Mouse (Mus musculus): ENCODE data around the gene Cox15. TPM values are rescaled to one million over a fixed set of nuclear protein-coding genes. Genes with fewer than 3 reads are reported as not detected.
A peak's percentile ranks its signal among the peaks of the same experiment; 100 is the strongest.

The Cox15 gene
- polyA plus RNA-seq, 1 experiment from 2014 or later, result 14.3 TPM

DNA sequence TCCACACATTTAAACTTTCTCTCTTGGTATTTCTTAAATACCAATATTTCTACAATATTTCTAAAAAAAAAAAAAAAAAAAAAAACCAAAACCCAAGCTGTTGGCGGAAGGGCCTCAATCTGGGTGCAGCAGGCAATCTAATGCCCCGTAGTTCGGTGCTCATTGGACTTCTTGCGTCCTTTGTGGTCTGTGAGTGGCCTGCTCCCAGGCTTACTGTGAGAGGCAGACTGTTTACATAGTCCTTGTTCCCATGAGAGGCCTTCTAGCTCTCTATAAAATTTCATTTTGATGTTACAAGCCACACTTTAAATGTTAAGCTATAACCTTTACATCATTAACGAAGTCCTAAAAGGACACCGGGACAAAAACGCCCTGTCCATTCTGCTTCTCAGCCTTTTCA is 44.6 kb downstream of the Cox15 start:
- WGBS (ENCODE audit: missing documents), result 96% methylated on average over 7 of the region's 7 CpGs
- Histone ChIP-seq H3K27ac (no peak overlapping the region), H3K36me3 (ENCODE audit: inconsistent target) (peaks cover 30% of the 10 kb centered on the region), H3K79me2 (ENCODE audit: inconsistent target) (no peaks in the 10 kb centered on the region), H3K4me3 (ENCODE audit: inconsistent target) (no peak overlapping the region)

DNA sequence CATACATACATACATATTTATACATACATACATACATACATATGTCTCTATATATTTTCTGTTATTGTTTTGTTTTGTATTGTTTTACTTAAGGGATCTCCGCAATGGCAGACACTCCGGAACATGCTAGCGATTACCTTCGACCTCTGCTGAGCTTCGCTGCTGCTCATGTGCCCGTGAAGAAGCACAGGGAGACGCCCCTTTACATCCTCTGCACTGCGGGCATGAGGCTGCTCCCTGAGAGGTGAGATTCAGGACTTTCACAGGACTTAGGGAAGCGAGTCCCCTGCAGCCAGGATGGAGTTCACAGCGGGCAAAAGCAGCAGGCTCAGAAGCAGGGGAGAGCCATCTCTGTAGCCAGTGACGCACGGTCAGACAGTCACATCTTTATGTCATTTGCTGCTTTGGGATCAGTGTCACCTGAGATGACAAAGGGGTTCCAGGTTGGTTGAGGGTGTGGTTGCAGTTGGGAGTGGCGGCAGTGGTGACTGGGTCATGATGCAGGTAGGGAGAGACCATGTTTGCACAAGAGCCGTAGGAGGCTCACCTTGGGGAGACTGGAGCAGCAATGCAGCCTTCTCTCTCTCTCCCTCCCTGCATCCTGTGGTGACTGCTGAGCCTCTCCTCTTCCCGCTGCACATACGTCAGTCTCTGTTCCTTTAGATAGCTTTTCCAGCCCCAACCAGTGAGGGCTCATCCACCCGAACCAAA is 47.9 kb downstream of the Cox15 start:
- peaks cover 41% of the 10 kb centered on the region for H3K36me3 ChIP-seq (ENCODE audit: inconsistent target)
- no peak overlapping the region for H3K27ac ChIP-seq
- H3K4me3 ChIP-seq (ENCODE audit: inconsistent target), result no peak overlapping the region
- H3K79me2 ChIP-seq (ENCODE audit: inconsistent target), result no peaks in the 10 kb centered on the region; the same call in 1 of the 2 replicates
- WGBS (ENCODE audit: missing documents), result 94% methylated on average over 17 of the region's 17 CpGs

DNA sequence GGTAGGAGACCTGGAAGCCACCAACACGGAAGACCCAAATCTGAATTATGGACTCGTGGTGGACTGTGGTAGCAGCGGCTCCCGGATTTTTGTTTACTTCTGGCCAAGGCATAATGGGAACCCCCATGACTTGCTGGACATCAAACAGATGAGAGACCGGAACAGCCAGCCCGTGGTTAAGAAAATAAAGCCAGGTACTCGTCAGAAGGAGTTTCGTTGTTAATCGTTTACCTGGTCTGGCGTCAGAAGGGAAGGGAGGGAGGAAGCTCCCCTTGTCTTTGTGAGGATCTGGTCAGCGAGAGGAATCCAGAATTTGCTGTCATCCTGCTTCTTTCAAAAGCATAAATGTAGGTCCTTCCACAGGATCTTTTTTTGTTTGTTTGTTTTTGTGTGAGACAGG is 48.6 kb downstream of the Cox15 start:
- WGBS (ENCODE audit: missing documents), result 95% methylated on average over 11 of the region's 11 CpGs
- H3K36me3 ChIP-seq (ENCODE audit: inconsistent target), result peaks cover 45% of the 10 kb centered on the region
- no peak overlapping the region for H3K4me3 ChIP-seq (ENCODE audit: inconsistent target)
- no peak overlapping the region for H3K27ac ChIP-seq
- H3K79me2 ChIP-seq (ENCODE audit: inconsistent target), result no peaks in the 10 kb centered on the region; the same call in 1 of the 2 replicates

DNA sequence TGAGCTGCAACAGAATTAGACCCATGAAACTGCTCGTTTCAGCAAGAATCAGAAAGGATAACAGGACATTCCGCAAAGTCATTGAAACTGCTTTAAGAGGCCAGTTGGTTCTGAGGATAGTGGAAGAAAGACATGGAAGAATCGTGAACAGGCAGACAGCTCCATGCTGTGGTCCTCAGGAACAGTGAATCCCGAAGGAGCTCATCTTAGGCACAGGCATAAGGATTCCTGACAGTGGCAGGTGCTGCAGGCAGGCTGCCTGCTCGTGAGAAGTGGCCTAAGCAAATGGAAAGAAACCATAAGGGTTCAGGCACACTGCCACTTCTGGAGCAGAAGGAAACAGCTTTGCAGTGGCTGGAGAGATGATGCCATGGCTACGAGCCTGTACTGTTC is 53.0 kb downstream of the Cox15 start:
- H3K4me3 ChIP-seq (ENCODE audit: inconsistent target), result no peak overlapping the region
- 91% methylated on average over 6 of the region's 6 CpGs for WGBS (ENCODE audit: missing documents)
- H3K79me2 ChIP-seq (ENCODE audit: inconsistent target), result peaks cover 12% of the 10 kb centered on the region; the same call in 1 of the 2 replicates
- no peak overlapping the region for H3K27ac ChIP-seq
- H3K36me3 ChIP-seq (ENCODE audit: inconsistent target), result peaks cover 23% of the 10 kb centered on the region

DNA sequence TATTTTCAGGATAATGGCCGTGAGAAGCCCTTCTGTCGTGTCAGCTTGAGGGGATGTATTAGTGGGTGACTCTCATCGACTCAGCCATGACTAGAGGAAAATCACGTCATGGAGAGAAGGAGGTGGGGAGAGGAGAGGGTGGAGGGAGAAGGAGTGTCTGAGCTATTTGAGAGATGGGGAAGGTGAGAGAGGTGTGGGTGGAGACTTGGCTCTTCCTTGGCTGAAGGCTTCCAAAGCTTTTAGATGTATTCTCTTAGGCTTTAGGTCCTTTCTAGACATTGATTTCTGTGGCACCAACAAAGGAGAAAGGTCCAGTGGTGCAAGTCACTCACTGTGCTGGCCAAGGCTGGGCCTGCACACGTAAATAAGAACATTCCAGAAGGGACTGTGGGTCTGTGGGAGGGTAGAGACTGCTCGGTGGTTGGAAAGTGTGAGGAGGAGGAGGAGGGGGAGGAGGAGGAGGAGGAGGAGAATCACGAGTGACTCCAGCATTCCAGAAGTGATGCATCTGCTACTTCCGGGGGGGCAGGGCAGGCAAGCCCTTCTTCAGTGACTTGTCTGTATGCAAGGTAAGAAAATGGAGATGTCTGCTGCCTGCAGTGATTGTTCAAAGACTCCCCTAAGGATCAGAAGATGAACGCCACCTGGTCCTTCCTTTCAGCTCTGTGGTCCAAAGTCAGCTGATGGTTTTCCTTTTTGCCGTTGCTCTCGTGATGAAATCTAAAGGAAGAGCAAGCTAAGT is 53.6 kb downstream of the Cox15 start:
- WGBS (ENCODE audit: missing documents), result 90% methylated on average over 10 of the region's 11 CpGs

DNA sequence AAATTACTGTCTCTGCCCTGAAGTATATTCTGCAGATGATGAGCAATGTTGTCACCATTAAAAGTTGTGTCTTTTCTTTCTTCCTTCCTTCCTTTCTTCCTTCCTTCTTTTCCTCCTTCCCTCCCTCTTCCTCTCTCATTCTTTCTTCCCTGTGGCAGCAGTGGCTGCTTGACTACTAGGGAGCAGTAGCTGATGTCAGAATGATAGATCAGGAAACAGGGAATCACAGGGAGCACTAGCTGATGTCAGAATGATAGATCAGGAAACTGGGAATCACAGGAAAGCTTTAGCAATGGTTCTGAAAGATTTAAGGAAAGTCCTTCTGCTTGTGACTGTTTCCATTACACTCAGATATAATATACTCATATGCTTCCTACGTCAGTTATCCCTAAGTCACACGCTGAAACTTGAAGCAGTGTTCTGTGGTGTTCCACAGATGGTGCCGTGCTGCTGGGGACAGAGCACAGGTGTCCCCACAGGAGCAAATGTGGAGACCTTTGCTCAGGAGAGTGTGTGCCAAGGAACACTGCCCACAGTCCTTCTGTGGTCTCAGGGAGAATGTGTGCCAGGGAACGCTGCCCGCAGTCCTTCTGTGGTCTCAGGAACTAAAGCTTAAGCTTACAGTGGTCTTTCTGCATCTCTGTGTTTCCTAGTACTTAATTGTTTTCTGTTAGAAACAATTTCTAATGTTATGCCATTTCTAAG is 55.0 kb downstream of the Cox15 start:
- H3K27ac ChIP-seq, result no peak overlapping the region
- H3K36me3 ChIP-seq (ENCODE audit: inconsistent target), result peaks cover 15% of the 10 kb centered on the region
- H3K79me2 ChIP-seq (ENCODE audit: inconsistent target), result peaks cover 31% of the 10 kb centered on the region
- WGBS (ENCODE audit: missing documents), result 97% methylated on average over 5 of the region's 5 CpGs
- no peak overlapping the region for H3K4me3 ChIP-seq (ENCODE audit: inconsistent target)

More for the DNA sequence above, 53.6 kb downstream of the Cox15 start:
- peaks cover 18% of the 10 kb centered on the region for H3K36me3 ChIP-seq (ENCODE audit: inconsistent target)
- H3K79me2 ChIP-seq (ENCODE audit: inconsistent target), result peaks cover 18% of the 10 kb centered on the region
- no peak overlapping the region for H3K4me3 ChIP-seq (ENCODE audit: inconsistent target)
- H3K27ac ChIP-seq, result no peak overlapping the region

DNA sequence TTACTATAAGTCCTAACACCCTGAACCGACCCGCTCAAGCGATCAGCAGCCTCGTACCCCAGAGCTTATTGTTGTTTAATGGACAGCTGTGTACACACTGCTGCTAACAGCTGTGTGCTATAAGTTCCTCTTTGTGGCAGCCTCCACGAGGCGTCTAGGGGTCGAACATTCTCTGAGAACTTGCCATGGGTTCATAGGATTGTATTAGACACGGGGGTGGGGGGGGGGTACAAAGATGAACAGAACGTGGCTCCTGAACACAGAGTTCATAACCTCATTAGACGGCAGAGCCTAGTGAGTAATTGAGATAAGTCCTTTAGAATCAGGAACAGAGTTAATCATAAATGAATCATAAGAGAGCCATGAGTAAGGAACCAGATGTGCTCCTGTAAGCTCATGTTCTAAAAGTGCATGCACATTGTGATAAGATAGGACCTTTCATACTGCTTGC is 57.3 kb downstream of the Cox15 start:
- H3K4me3 ChIP-seq (ENCODE audit: inconsistent target), result no peak overlapping the region
- peaks cover 7% of the 10 kb centered on the region; the same call in 1 of the 2 replicates for H3K36me3 ChIP-seq (ENCODE audit: inconsistent target)
- H3K79me2 ChIP-seq (ENCODE audit: inconsistent target), result peaks cover 53% of the 10 kb centered on the region
- no peak overlapping the region for H3K27ac ChIP-seq
- 49% methylated on average over 10 of the region's 10 CpGs for WGBS (ENCODE audit: missing documents)

DNA sequence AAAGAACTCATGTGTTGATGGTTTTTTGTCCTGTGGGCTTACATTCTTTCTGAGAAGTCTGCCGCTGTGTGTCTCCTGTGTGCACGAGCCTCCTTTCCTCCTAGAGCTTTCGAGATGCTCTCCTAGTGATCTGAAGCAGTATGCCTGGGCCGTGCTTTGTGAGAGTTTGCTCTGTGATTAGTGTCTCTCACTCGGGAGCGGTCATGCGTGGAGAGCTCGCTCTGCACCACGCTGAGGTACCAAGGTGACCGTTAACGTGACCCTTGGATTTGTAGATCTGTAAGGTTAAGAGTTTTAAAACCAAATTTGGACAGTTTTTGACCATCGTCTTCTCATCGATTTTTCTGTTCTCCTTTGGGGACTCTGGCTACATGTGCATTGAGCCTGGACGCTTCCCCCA is 60.0 kb downstream of the Cox15 start:
- Histone ChIP-seq H3K36me3 (ENCODE audit: inconsistent target) (no peaks in the 10 kb centered on the region), H3K4me3 (ENCODE audit: inconsistent target) (no peak overlapping the region), H3K27ac (no peak overlapping the region), H3K79me2 (ENCODE audit: inconsistent target) (peaks cover 61% of the 10 kb centered on the region)
- WGBS (ENCODE audit: missing documents), result 98% methylated on average over 14 of the region's 14 CpGs

DNA sequence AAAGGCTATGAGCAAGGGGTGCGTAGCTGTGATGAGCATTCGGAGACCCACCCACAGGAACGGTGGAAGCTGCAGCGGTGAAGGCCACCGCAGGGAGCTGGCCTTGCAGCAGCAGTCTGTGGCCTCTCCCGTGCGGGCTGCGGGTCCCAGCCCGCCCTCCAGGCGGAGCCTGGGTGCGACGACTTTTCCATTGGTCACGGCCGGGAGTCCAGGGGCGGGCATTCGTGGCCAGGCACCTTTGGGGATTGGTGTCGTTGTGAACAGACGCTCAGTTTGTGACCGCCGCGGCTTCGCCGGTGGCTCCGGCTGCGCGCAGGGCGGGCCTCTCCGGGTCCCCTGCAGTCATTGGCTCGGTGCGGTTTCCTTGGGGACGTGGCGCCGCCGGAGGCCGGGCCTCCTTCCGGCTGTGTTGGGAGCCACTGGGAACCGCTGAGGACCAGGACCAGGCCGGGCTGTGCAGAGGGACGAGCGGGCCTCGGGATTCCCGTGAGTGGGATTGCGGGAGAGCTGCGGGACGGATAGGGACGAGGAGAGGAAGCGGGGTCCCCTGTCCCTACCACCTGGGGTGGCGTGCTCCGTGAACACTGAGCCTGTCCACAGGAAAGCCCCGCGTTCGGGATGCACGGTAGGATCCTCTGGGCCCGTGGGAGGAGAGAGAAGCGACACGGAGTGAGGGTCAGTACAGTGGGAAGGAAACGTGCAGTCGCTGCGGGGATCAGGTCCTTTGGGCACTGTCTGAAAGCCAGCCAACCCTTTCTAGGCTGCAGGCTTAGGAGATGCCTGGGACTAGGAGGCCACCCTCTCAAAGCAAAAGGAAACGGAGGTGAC is 63.2 kb downstream of the Cox15 start, which contains the start of gene Entpd7:
Gene Entpd7 (plus strand): TSS at position 254 of the 828 bp plus-strand sequence.
- H3K36me3 ChIP-seq (ENCODE audit: inconsistent target), result no peaks in the 10 kb centered on the region
- peaks cover 48% of the 10 kb centered on the region for H3K79me2 ChIP-seq (ENCODE audit: inconsistent target)
- H3K27ac ChIP-seq, result peak within 1 kb of the TSS; percentile 41; the same call in 1 of the 2 replicates
- WGBS (ENCODE audit: missing documents), result under 1% methylated on average over 60 of the region's 60 CpGs
- H3K4me3 ChIP-seq (ENCODE audit: inconsistent target), result peak within 1 kb of the TSS; percentile 92

Other genes starting within 250 kb of the Cox15 start
- gene Got1, start 228.4 kb downstream of the Cox15 start, polyA plus RNA-seq (2018), result 86.8 to 158 TPM (median 102 TPM) in 3 replicates
- gene Nkx2-3, start 140.7 kb downstream of the Cox15 start, polyA plus RNA-seq (2018), result not detected in 3 replicates
- gene Slc25a28, start 78.1 kb downstream of the Cox15 start, polyA plus RNA-seq (2018), result 16.2 to 24.8 TPM (median 23.2 TPM) in 3 replicates
- 10.2 to 14.7 TPM (median 11.2 TPM) in 3 replicates for gene Entpd7, start 63.3 kb downstream of the Cox15 start, polyA plus RNA-seq (2018)
- gene Cutc, start within 50 bp of the Cox15 start, polyA plus RNA-seq (2018), result 15.4 to 18.3 TPM (median 16.2 TPM) in 3 replicates
- 0.04 TPM in 2 of 3 replicates, not detected in the other for gene Abcc2, start 29.2 kb upstream of the Cox15 start, polyA plus RNA-seq (2018)
- gene Dnmbp, start 187.2 kb upstream of the Cox15 start, polyA plus RNA-seq (2018), result 10.0 to 13.6 TPM (median 12.2 TPM) in 3 replicates
- 0.11 TPM in 1 of 3 replicates, not detected in the others for gene Cpn1, start 233.6 kb upstream of the Cox15 start, polyA plus RNA-seq (2018)